Mouse (Mus musculus): ENCODE results near the gene Olfr559.

DNA sequence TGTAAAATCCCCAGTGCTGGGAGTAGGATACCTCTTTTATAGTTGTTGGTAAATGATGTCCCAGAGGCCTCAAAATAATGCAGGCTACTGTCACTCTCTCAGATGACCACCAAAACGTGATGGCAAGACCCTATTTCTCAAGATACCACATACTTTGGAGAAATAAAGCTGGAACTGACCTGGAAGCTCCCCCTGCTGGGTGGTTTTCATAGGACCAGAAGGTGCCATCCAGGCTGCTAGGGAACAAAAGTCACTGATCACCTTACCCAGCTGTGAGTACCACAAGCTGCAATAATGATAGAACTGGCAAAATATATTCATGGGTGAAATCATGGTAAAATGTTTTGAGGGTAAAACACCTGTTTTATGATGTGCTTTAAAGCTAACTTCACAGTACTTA is 24.8 kb upstream of the Olfr559 start:
- TF ChIP-seq CTCF (IDR thresholded peaks at IDR 0.05; ENCODE audit: low read depth, low read length), result no peak
- no peak for TF ChIP-seq POLR2AphosphoS5 (IDR thresholded peaks at IDR 0.05; ENCODE audit: insufficient replicate concordance, low read depth, low read length)
- TF ChIP-seq GATA2 (IDR thresholded peaks at IDR 0.05; ENCODE audit: borderline replicate concordance, low read depth, low read length), result no peak
- no peak for TF ChIP-seq GATA1 (IDR thresholded peaks at IDR 0.05; ENCODE audit: borderline replicate concordance, low read length)
